Mouse (Mus musculus) stomach, embryonic 16.5 days (tissue): ENCODE measurements at regions not wholly inside any gene's neighbourhood (a gene's known extent, or its start where the extent isn't known, plus 50 kb on each side); places are given as distances from the start of the nearest gene placed in this dataset.
A peak's percentile ranks its signal among the peaks of the same experiment; 100 is the strongest.

Experiments used
- ATAC-seq: fragments of 200-750 bp; cut with Nextera tagmentation; 2 replicates; pipeline ENCODE4 v1.8.0; 2017; ENCODE audit warnings: moderate number of reproducible peaks, moderate TSS enrichment; ENCODE audit not compliant: insufficient read depth, low FRiP score
- H3K27ac ChIP-seq: fragments of 300-500 bp; sonication (generic); 2 replicates; pipeline ENCODE4 v1.5.1; 2014; ENCODE audit warnings: low read length
- H3K27me3 ChIP-seq: fragments of 300-500 bp; sonication (generic); 2 replicates; pipeline ENCODE4 v1.6.1; 2014; ENCODE audit warnings: low read length, control low read depth, mixed read lengths; ENCODE audit not compliant: control insufficient read depth, insufficient read depth
- H3K36me3 ChIP-seq: fragments of 300-500 bp; sonication (generic); 2 replicates; pipeline ENCODE4 v1.6.1; 2014; ENCODE audit warnings: low read length; ENCODE audit not compliant: control insufficient read depth, insufficient read depth
- H3K4me1 ChIP-seq: fragments of 300-500 bp; sonication (generic); 2 replicates; pipeline ENCODE4 v1.6.1; 2014; ENCODE audit warnings: low read length, control low read depth, mixed read lengths; ENCODE audit not compliant: control insufficient read depth, insufficient read depth
- H3K4me2 ChIP-seq: fragments of 300-500 bp; sonication (generic); 2 replicates; pipeline ENCODE4 v1.6.1; 2014; ENCODE audit warnings: low read depth, low read length, mixed read lengths
- H3K4me3 ChIP-seq: fragments of 300-500 bp; sonication (generic); replicated peaks from 2 replicates; pipeline ENCODE4 v1.5.1; 2014; ENCODE audit warnings: mild to moderate bottlenecking, low read length
- H3K9ac ChIP-seq: fragments of 300-500 bp; sonication (generic); 2 replicates; pipeline ENCODE4 v1.6.1; 2014; ENCODE audit warnings: low read length
- H3K9me3 ChIP-seq: fragments of 300-500 bp; sonication (generic); replicated peaks from 2 replicates; pipeline ENCODE4 v1.6.1; 2016; ENCODE audit warnings: low read length, control low read depth; ENCODE audit not compliant: control insufficient read depth
- WGBS: fragments of 180-500 bp; shearing (Covaris S2); extraction: QIAGEN DNeasy Blood & Tissue Kit; methylation state at CpG from one replicate; pipeline ENCODE4 v1.1.7; 2014; 5-methylcytosine and 5-hydroxymethylcytosine counted together

DNA sequence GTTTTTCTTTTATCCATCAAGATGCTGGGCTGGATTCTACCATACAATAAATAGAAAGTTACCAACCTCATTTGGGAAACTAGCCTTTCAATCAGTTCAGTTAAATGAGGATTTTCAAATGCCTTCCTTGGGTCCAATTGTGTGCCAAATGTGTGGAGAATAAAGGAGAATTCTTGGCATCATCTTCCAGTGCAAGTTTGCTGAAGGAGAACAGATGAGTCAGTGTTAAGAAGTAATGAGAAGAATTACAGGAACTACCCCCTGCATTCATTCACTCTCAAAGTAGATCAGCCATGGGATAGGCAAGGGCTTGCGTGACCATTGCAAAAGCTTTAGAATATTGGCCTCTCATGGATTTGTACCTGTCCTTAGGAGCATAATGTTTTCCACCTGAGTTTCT, 193.4 kb upstream of the Man1a start:
- no peak overlapping the region for H3K4me3 ChIP-seq
- no peaks in the 10 kb centered on the region for H3K4me1 ChIP-seq
- no peak for ATAC-seq
- no peak overlapping the region for H3K4me2 ChIP-seq
- H3K9ac ChIP-seq, result no peak overlapping the region
- H3K36me3 ChIP-seq, result no peaks in the 10 kb centered on the region
- no peaks in the 10 kb centered on the region for H3K27me3 ChIP-seq
- WGBS, result 79% methylated on average over 1 of the region's 1 CpGs
- no peak overlapping the region for H3K27ac ChIP-seq
- no peaks in the 10 kb centered on the region for H3K9me3 ChIP-seq

DNA sequence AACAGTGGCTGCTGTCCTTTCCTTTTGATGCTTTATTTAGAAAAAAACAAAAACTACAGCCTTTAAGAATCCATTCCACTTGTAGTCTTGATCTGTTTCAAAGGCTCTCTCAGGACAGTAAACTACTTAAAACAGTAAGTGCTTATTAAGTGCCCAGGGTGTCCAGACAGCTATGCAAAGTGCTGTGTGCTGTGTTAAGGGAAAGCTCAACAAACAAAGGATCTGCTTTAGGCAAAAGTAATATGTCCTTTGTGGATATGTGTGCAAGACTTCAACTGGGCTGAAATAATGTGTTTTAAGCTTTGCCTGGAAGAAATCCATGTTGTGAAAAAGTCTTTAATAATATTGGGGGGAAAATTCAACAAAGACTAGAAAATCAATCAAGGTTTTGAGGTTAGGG, 192.9 kb upstream of the Man1a start:
- no peak overlapping the region for H3K27ac ChIP-seq
- H3K36me3 ChIP-seq, result no peaks in the 10 kb centered on the region
- H3K4me2 ChIP-seq, result no peak overlapping the region
- no peaks in the 10 kb centered on the region for H3K4me1 ChIP-seq
- H3K9me3 ChIP-seq, result no peaks in the 10 kb centered on the region
- no peak overlapping the region for H3K9ac ChIP-seq
- H3K27me3 ChIP-seq, result no peaks in the 10 kb centered on the region
- ATAC-seq, result no peak
- no peak overlapping the region for H3K4me3 ChIP-seq

- no peaks in the 10 kb centered on the region for H3K4me1 ChIP-seq
These were observed 190.2 kb upstream of the Man1a start for GRCm38 (mm10) chr10:54266656-54267055.

GRCm38 (mm10) chr10:54254874-54255641, 178.6 kb upstream of the Man1a start:
- Histone ChIP-seq H3K27me3 (no peaks in the 10 kb centered on the region), H3K27ac (no peak overlapping the region), H3K4me1 (no peaks in the 10 kb centered on the region), H3K4me3 (no peak overlapping the region), H3K9ac (no peak overlapping the region), H3K36me3 (no peaks in the 10 kb centered on the region), H3K4me2 (no peak overlapping the region), H3K9me3 (no peaks in the 10 kb centered on the region)
- no peak for ATAC-seq
- WGBS, result 42% methylated on average over 1 of the region's 1 CpGs

More at GRCm38 (mm10) chr10:54266656-54267055, 190.2 kb upstream of the Man1a start:
- Histone ChIP-seq H3K27me3 (no peaks in the 10 kb centered on the region), H3K4me2 (no peak overlapping the region), H3K9ac (no peak overlapping the region), H3K27ac (0 out of 2 replicates have a peak overlapping the region, but pooled peaks have one; percentile 38), H3K36me3 (no peaks in the 10 kb centered on the region), H3K9me3 (no peaks in the 10 kb centered on the region), H3K4me3 (no peak overlapping the region)
- 72% methylated on average over 4 of the region's 4 CpGs for WGBS
- ATAC-seq, result peak; percentile 53; the same call in 1 of the 2 replicates

DNA sequence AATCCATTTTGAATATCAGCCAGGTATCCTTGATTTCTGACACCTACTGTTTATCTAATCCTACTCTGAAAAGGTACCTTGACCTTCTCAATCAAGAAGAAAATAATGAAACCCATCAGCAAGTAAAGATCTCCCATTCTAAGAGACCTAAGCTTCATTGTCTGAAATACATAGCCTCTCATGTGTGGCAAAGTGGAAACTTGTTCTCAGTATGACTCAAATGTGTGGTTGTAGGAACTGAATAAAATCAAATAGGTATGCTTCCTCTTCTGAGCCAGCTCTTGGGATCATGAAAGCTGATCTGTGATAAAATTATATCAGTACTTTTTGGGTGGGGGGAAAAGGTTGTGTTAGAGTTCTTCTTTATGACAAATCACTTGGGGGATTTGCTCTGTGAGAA, 168.6 kb upstream of the Man1a start:
- no peak overlapping the region for H3K4me2 ChIP-seq
- no peaks in the 10 kb centered on the region for H3K9me3 ChIP-seq
- H3K36me3 ChIP-seq, result no peaks in the 10 kb centered on the region
- no peaks in the 10 kb centered on the region for H3K27me3 ChIP-seq
- H3K4me1 ChIP-seq, result no peaks in the 10 kb centered on the region
- no peak for ATAC-seq
- no peak overlapping the region for H3K27ac ChIP-seq
- H3K4me3 ChIP-seq, result no peak overlapping the region
- H3K9ac ChIP-seq, result no peak overlapping the region

GRCm38 (mm10) chr10:54202362-54202761, 126.0 kb upstream of the Man1a start:
- Histone ChIP-seq H3K9ac (no peak overlapping the region), H3K27ac (no peak overlapping the region), H3K36me3 (no peaks in the 10 kb centered on the region), H3K27me3 (no peaks in the 10 kb centered on the region), H3K4me1 (no peaks in the 10 kb centered on the region), H3K4me2 (no peak overlapping the region), H3K9me3 (no peaks in the 10 kb centered on the region), H3K4me3 (no peak overlapping the region)
- no peak for ATAC-seq
- WGBS, result 43% methylated on average over 3 of the region's 3 CpGs

DNA sequence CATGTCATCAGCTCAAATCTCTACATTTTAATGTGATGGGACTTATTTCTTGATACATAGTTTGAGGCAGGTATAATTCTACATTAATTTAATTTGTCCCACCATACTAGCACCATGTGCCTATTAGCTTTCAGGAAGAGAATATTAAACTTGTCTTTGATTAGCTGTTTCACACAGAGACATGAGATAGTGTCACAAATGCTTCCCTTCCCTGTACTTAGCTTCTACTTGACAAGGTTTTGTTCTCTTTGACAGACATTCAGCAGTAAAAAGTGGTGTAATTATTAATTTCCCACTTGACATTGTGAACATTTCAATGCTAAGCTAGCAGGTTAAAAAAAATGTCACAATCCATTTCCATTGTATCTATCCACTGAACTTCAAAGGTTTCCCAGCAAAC, 125.3 kb upstream of the Man1a start:
- Histone ChIP-seq H3K27ac (no peak overlapping the region), H3K36me3 (no peaks in the 10 kb centered on the region), H3K4me1 (no peaks in the 10 kb centered on the region), H3K27me3 (no peaks in the 10 kb centered on the region), H3K4me3 (no peak overlapping the region), H3K4me2 (no peak overlapping the region), H3K9ac (no peak overlapping the region), H3K9me3 (no peaks in the 10 kb centered on the region)
- ATAC-seq, result no peak

DNA sequence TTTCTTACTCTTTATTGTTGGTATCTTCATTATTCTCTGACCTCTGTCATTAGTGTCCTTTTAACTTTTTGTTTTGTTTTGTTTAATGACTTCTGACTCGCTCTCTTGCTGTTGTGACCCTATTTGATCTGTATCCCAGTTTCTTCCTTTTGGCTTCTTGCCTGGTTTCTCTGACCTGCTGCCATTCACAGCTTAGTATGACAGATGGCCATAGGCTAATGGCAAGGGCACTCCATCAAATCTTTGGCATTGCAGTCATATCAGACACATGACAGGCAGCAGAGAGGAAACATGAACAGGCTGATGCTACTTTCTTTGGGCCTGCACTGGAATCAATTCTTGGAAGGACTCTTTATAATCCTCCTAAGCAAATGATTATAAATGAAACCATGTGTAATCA, 106.3 kb upstream of the Man1a start:
- Histone ChIP-seq H3K4me3 (no peak overlapping the region), H3K4me1 (no peaks in the 10 kb centered on the region)
- no peak for ATAC-seq

DNA sequence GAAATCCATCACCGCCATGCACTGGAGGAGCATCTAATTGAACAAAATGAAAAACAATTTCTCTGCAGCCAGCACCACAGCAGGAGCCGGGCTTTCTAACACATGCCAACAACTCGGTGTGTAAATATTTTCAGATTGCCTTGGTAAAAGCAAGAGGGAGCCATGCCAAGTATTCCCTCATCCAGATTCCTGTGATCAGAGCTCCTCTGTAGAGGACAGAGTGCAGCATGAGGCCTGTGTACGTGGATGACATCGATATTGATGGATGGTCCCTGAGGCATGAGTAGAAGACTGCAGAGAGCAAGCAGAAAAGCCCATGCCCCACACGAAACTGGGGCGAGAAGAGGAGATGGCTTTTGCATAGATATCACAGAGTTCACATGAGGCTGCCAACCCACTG, 92.9 kb upstream of the Man1a start:
- no peak for ATAC-seq
- Histone ChIP-seq H3K27me3 (no peaks in the 10 kb centered on the region), H3K4me2 (no peak overlapping the region), H3K9ac (no peak overlapping the region), H3K4me3 (no peak overlapping the region), H3K36me3 (no peaks in the 10 kb centered on the region), H3K27ac (no peak overlapping the region), H3K4me1 (no peaks in the 10 kb centered on the region; the same call in 1 of the 2 replicates), H3K9me3 (no peaks in the 10 kb centered on the region)
- WGBS, result 53% methylated on average over 7 of the region's 7 CpGs

More for the DNA sequence above, 106.3 kb upstream of the Man1a start:
- no peak overlapping the region for H3K9ac ChIP-seq
- WGBS, result 61% methylated on average over 1 of the region's 1 CpGs
- no peak overlapping the region for H3K27ac ChIP-seq
- no peaks in the 10 kb centered on the region for H3K27me3 ChIP-seq
- no peaks in the 10 kb centered on the region for H3K36me3 ChIP-seq
- no peaks in the 10 kb centered on the region for H3K9me3 ChIP-seq
- H3K4me2 ChIP-seq, result no peak overlapping the region
